Mouse (Mus musculus): ENCODE measurements at regions not wholly inside any gene's neighbourhood (a gene's known extent, or its start where the extent isn't known, plus 50 kb on each side); places are given as distances from the start of the nearest gene placed in this dataset.

DNA sequence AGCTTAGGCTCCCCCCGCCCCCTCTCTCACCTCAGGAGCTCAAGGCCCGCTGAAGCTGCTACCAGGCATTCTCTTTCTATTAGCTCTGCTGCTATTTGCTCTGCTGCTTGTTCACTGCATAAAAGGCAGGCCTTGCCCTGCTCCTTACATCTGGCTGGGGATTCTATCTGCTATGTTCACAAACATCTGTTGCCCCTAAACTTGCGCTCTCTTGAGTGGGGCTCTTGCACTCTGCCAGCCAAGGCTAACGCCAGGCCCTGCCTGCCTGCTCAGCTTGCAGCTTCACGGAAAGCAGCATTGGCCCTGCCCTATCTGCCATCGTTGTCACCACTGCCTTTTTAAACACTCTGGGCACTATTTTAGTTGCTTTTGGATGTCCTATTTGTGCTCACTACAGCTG lies 316.9 kb upstream of the Gli3 start:
- TF ChIP-seq CTCF (IDR thresholded peaks at IDR 0.05; ENCODE audit: low read depth) = no peak
- no peak for TF ChIP-seq EP300 (IDR thresholded peaks at IDR 0.05; ENCODE audit: low read depth)
- Histone ChIP-seq H3K27ac (ENCODE audit: low read depth) (no peak overlapping the region), H3K9ac (replicated peaks; ENCODE audit: low read depth, low read length) (no peak overlapping the region), H3K4me3 (ENCODE audit: low read depth, low read length) (no peak overlapping the region), H3K4me2 (ENCODE audit: low read depth, low read length) (no peak overlapping the region), H3K36me3 (replicated peaks; ENCODE audit: control insufficient read depth, insufficient read depth, low read length) (no peaks in the 10 kb centered on the region), H3K9me3 (replicated peaks; ENCODE audit: control insufficient read depth, low read length) (no peaks in the 10 kb centered on the region), H3K4me1 (ENCODE audit: control insufficient read depth, insufficient read depth) (no peaks in the 10 kb centered on the region), H3K27me3 (ENCODE audit: control insufficient read depth, insufficient read depth, low read length) (no peaks in the 10 kb centered on the region)
- 53% methylated on average over 6 of the region's 6 CpGs for WGBS
- no peak for DNase-seq (ENCODE audit: low spot score)
- no peak for ATAC-seq (ENCODE audit: insufficient read depth, low read depth)

DNA sequence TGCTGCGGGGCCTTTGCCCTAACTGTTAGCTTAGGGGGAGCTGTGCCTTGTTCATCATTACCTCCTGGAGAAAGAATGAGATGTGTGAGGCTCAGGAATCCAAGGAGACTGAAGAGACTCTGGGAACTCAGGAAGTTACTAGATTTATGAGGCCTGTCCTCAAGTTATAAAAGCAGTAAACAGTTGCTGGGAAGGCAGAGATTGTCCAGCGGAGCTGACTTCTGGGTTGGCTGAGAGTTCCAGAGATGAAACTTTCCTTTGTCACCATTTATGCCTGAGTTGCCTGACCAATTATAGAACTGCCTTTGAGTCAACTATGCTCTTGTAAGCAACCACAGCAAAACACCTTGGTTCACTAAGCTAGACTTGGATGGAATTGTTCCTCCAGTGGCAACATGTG lies 282.1 kb upstream of the Gli3 start:
- Histone ChIP-seq H3K9me3 (replicated peaks; ENCODE audit: control insufficient read depth, low read length) (no peaks in the 10 kb centered on the region), H3K36me3 (replicated peaks; ENCODE audit: control insufficient read depth, insufficient read depth, low read length) (no peaks in the 10 kb centered on the region), H3K9ac (replicated peaks; ENCODE audit: low read depth, low read length) (no peak overlapping the region), H3K4me3 (ENCODE audit: low read depth, low read length) (no peak overlapping the region), H3K27me3 (ENCODE audit: control insufficient read depth, insufficient read depth, low read length) (no peaks in the 10 kb centered on the region), H3K4me2 (ENCODE audit: low read depth, low read length) (no peak overlapping the region), H3K27ac (ENCODE audit: low read depth) (no peak overlapping the region), H3K4me1 (ENCODE audit: control insufficient read depth, insufficient read depth) (no peaks in the 10 kb centered on the region)
- DNase-seq (ENCODE audit: low spot score) (no peak), ATAC-seq (ENCODE audit: insufficient read depth, low read depth) (no peak)
- 75% methylated on average over 2 of the region's 2 CpGs for WGBS
- TF ChIP-seq EP300 (IDR thresholded peaks at IDR 0.05; ENCODE audit: low read depth) (no peak), CTCF (IDR thresholded peaks at IDR 0.05; ENCODE audit: low read depth) (no peak)

DNA sequence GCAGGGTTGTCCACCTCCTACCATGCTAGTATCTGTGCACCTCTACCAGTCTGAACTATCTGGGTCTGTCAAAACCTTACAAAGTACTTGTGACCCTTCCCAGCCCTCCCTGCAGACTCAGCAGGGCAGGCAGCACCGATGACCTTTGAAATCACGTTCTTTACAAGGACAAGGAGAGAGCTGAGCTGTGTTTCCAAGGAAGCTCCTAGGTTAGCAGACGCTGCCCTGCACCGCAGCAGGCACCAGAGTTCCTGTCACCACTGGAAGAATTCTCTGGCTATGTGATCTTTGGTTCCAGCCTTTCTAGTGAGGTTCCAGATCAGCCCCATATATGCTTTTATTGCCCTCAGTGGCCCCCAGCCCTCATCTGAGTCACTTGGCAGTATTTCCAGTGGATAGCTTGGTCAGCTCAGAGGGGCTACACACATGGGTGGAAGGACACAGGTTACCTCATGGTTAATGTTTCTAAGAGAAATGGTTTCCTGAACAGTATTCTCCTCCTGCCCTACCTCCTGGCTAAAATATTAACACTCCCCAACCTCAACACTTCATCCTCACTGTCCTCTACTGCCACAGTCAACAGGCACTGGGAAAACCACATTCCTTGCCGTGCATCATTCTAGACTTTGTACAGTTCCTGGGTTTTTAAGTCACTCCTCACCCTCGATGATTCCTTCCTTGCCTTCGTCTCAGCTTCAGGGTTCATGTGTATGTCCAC lies 251.2 kb upstream of the Gli3 start:
- 64% methylated on average over 7 of the region's 7 CpGs for WGBS
- Histone ChIP-seq H3K9me3 (replicated peaks; ENCODE audit: control insufficient read depth, low read length) (no peaks in the 10 kb centered on the region), H3K4me2 (ENCODE audit: low read depth, low read length) (no peak overlapping the region), H3K9ac (replicated peaks; ENCODE audit: low read depth, low read length) (no peak overlapping the region), H3K27ac (ENCODE audit: low read depth) (no peak overlapping the region), H3K27me3 (ENCODE audit: control insufficient read depth, insufficient read depth, low read length) (no peaks in the 10 kb centered on the region), H3K4me1 (ENCODE audit: control insufficient read depth, insufficient read depth) (no peaks in the 10 kb centered on the region), H3K36me3 (replicated peaks; ENCODE audit: control insufficient read depth, insufficient read depth, low read length) (no peaks in the 10 kb centered on the region), H3K4me3 (ENCODE audit: low read depth, low read length) (no peak overlapping the region)
- no peak for ATAC-seq (ENCODE audit: insufficient read depth, low read depth)
- DNase-seq (ENCODE audit: low spot score) = no peak
- TF ChIP-seq CTCF (IDR thresholded peaks at IDR 0.05; ENCODE audit: low read depth) = no peak
- no peak for TF ChIP-seq EP300 (IDR thresholded peaks at IDR 0.05; ENCODE audit: low read depth)

DNA sequence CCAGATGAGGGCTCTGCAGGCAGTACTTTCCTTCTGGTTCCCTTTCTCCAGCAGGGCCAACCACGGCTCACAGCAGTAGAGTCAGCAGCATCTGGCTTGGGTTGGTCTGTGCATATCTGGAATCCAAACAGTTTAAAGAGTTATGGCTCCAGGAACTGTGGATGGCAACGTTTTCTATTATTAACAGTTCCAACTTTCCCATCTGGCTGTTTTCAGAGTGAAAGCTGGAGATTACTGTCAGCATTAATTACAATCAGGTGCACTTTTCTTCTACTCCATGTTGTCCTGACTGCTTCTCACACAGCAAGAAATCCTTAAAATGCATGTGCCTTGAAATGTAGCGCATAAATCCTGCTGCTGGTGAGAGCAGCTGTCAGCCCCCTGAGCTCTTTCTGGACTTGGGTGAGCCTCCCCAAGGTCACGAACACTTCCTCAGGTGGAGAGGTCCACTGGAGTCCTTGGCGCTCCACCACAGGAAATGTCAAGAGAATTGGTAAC lies 250.6 kb upstream of the Gli3 start:
- no peaks in the 10 kb centered on the region for H3K36me3 ChIP-seq (replicated peaks; ENCODE audit: control insufficient read depth, insufficient read depth, low read length)
- WGBS = 49% methylated on average over 5 of the region's 5 CpGs
- no peak overlapping the region for H3K4me3 ChIP-seq (ENCODE audit: low read depth, low read length)
- H3K27ac ChIP-seq (ENCODE audit: low read depth) = no peak overlapping the region
- TF ChIP-seq CTCF (IDR thresholded peaks at IDR 0.05; ENCODE audit: low read depth) = no peak
- no peak for TF ChIP-seq EP300 (IDR thresholded peaks at IDR 0.05; ENCODE audit: low read depth)
- ATAC-seq (ENCODE audit: insufficient read depth, low read depth) (no peak; the same call in 1 of the 2 replicates), DNase-seq (ENCODE audit: low spot score) (no peak)
- no peaks in the 10 kb centered on the region for H3K27me3 ChIP-seq (ENCODE audit: control insufficient read depth, insufficient read depth, low read length)
- no peaks in the 10 kb centered on the region for H3K4me1 ChIP-seq (ENCODE audit: control insufficient read depth, insufficient read depth)
- H3K4me2 ChIP-seq (ENCODE audit: low read depth, low read length) = no peak overlapping the region
- H3K9me3 ChIP-seq (replicated peaks; ENCODE audit: control insufficient read depth, low read length) = no peaks in the 10 kb centered on the region
- no peak overlapping the region for H3K9ac ChIP-seq (replicated peaks; ENCODE audit: low read depth, low read length)

DNA sequence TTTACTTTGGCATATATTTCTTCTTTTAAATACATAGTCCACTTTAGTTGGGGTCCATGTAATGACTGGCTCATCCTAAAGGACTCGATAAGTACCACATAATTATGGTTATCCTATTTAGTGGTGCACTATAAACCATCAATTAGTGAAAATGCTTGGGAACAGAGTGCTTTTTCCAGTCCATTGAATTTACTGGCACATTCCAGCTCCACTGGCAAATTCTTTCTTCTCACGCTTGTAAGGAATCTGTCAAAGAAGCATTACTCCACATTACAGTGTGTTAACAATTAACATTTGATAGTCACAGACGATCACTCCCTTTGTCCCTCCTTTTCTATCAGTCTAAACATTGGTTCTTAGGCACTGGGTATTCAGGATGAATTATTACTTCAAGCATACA lies 241.7 kb upstream of the Gli3 start:
- WGBS = 54% methylated on average over 3 of the region's 3 CpGs
- Histone ChIP-seq H3K36me3 (replicated peaks; ENCODE audit: control insufficient read depth, insufficient read depth, low read length) (no peaks in the 10 kb centered on the region), H3K27ac (ENCODE audit: low read depth) (no peak overlapping the region), H3K9ac (replicated peaks; ENCODE audit: low read depth, low read length) (no peak overlapping the region), H3K4me3 (ENCODE audit: low read depth, low read length) (no peak overlapping the region), H3K4me1 (ENCODE audit: control insufficient read depth, insufficient read depth) (no peaks in the 10 kb centered on the region), H3K27me3 (ENCODE audit: control insufficient read depth, insufficient read depth, low read length) (no peaks in the 10 kb centered on the region), H3K9me3 (replicated peaks; ENCODE audit: control insufficient read depth, low read length) (no peaks in the 10 kb centered on the region), H3K4me2 (ENCODE audit: low read depth, low read length) (no peak overlapping the region)
- DNase-seq (ENCODE audit: low spot score) (no peak), ATAC-seq (ENCODE audit: insufficient read depth, low read depth) (no peak)
- TF ChIP-seq EP300 (IDR thresholded peaks at IDR 0.05; ENCODE audit: low read depth) = no peak
- TF ChIP-seq CTCF (IDR thresholded peaks at IDR 0.05; ENCODE audit: low read depth) = no peak

DNA sequence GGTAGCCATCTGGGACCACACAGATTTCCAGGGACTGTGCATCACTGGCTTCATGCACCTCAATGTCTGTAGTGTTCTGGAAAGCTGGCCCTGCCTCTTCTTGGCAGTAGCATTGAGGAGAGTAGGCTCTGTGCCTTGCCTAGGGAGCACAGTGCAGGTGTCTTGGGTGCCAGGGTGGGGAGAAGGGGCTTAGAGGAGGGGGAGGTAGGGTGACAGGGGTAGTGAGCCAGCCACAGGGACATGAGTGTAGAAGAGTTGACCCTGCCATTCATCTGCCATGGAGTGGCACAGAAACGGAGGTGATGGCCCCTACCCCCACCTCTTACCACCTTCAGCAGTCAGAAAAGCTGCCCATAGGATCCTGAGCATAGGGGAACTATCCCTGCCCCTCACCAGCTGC lies 235.4 kb upstream of the Gli3 start:
- TF ChIP-seq CTCF (IDR thresholded peaks at IDR 0.05; ENCODE audit: low read depth) (no peak), EP300 (IDR thresholded peaks at IDR 0.05; ENCODE audit: low read depth) (no peak)
- WGBS = 47% methylated on average over 1 of the region's 1 CpGs

More for the DNA sequence above, 235.4 kb upstream of the Gli3 start:
- H3K27me3 ChIP-seq (ENCODE audit: control insufficient read depth, insufficient read depth, low read length) = no peaks in the 10 kb centered on the region
- H3K36me3 ChIP-seq (replicated peaks; ENCODE audit: control insufficient read depth, insufficient read depth, low read length) = no peaks in the 10 kb centered on the region
- no peak overlapping the region for H3K9ac ChIP-seq (replicated peaks; ENCODE audit: low read depth, low read length)
- no peak overlapping the region for H3K27ac ChIP-seq (ENCODE audit: low read depth)
- DNase-seq (ENCODE audit: low spot score) (peak; percentile 100), ATAC-seq (ENCODE audit: insufficient read depth, low read depth) (no peak)
- H3K9me3 ChIP-seq (replicated peaks; ENCODE audit: control insufficient read depth, low read length) = no peaks in the 10 kb centered on the region
- H3K4me3 ChIP-seq (ENCODE audit: low read depth, low read length) = no peak overlapping the region
- H3K4me2 ChIP-seq (ENCODE audit: low read depth, low read length) = no peak overlapping the region
- no peaks in the 10 kb centered on the region for H3K4me1 ChIP-seq (ENCODE audit: control insufficient read depth, insufficient read depth)
